Comparison of ENCODE assay signal across 8 mouse cellular contexts in genomic region chr9:23212303-23212702, GRCm38 (mm10). TPM values are rescaled to one million over a fixed set of nuclear protein-coding genes. Genes with fewer than 3 reads are reported as not detected.
DNase-seq lines count a peak whose midpoint lies in the region; ATAC-seq lines count a peak whose summit lies in the region.

No protein-coding gene starts in this region.

- peak; percentile 83 for DNase-seq in adipocyte (ENCODE audit: low spot score)
- DNase-seq in cerebellum, postnatal 25 days, result peak; percentile 75 to 85
- peak; percentile 77 for DNase-seq in gastrocnemius, postnatal 10 days
- peak; percentile 67 to 83 for DNase-seq in left cerebral cortex, postnatal 14 days (ENCODE audit: low spot score in 2 of 2)
- DNase-seq in skeletal muscle tissue, adult 2 months (ENCODE audit: low read depth, low spot score), result peak; percentile 53

- H3K4me1 ChIP-seq in intestine, embryonic 15.5 days (replicated peaks), result no peaks in the 10 kb centered on the region
- H3K4me1 ChIP-seq in midbrain, embryonic 12.5 days, result 0 out of 2 replicates have a peak, but pooled peaks cover 2% of the 10 kb centered on the region

- H3K4me3 ChIP-seq in intestine, embryonic 15.5 days (replicated peaks), result no peak overlapping the region
- no peak overlapping the region for H3K4me3 ChIP-seq in midbrain, embryonic 12.5 days

- intact Hi-C loops in left cerebral cortex, postnatal 14 days (cut with DNase I), result loop anchor here (2.0 to 10.0 kb wide), 2 partner anchors 186 to 498 kb away; no protein-coding TSS in a partner anchor

- H3K36me3 ChIP-seq in intestine, embryonic 15.5 days, result no peaks in the 10 kb centered on the region
- H3K36me3 ChIP-seq in midbrain, embryonic 12.5 days, result no peaks in the 10 kb centered on the region

- no peak overlapping the region for H3K9ac ChIP-seq in intestine, embryonic 15.5 days
- H3K9ac ChIP-seq in midbrain, embryonic 12.5 days (replicated peaks), result no peak overlapping the region

- no peaks in the 10 kb centered on the region for H3K27me3 ChIP-seq in intestine, embryonic 15.5 days (replicated peaks)
- 0 out of 2 replicates have a peak, but pooled peaks cover 5% of the 10 kb centered on the region for H3K27me3 ChIP-seq in midbrain, embryonic 12.5 days

- no peak overlapping the region for H3K4me2 ChIP-seq in intestine, embryonic 15.5 days (replicated peaks)
- H3K4me2 ChIP-seq in midbrain, embryonic 12.5 days (replicated peaks), result no peak overlapping the region

- H3K9me3 ChIP-seq in intestine, embryonic 15.5 days, result no peaks in the 10 kb centered on the region
- H3K9me3 ChIP-seq in midbrain, embryonic 12.5 days, result no peaks in the 10 kb centered on the region

- WGBS in intestine, embryonic 15.5 days, result 8% methylated on average over 11 of the region's 11 CpGs
- WGBS in midbrain, embryonic 12.5 days, result 7% methylated on average over 11 of the region's 11 CpGs

- peak; percentile 77 for ATAC-seq in intestine, embryonic 15.5 days
- ATAC-seq in midbrain, embryonic 12.5 days (ENCODE audit: low FRiP score, low read depth), result peak; percentile 85
- ATAC-seq in activated CD4-positive, CD25-positive, alpha-beta regulatory T cell, adult 4 months, result no peak

- no peak overlapping the region for H3K27ac ChIP-seq in intestine, embryonic 15.5 days
- no peak overlapping the region for H3K27ac ChIP-seq in midbrain, embryonic 12.5 days (replicated peaks)

RNA-seq across cellular contexts. Expression of gene Bmper, which starts 10.6 kb away (rescaled TPM):
- total RNA-seq in gastrocnemius, postnatal 10 days (2021), result 1 to 10 TPM; 5.9 to 8.0 TPM
- polyA plus RNA-seq in intestine, embryonic 15.5 days (2015; fragmentation: Nextera tagmentation; extraction: Ambion mirVana), result 10.1 and 10.7 TPM in 2 replicates
- total RNA-seq in left cerebral cortex, postnatal 14 days (2021), result 1 to 10 TPM; 5.0 to 5.3 TPM
- 2.9 and 5.3 TPM in 2 replicates for polyA plus RNA-seq in midbrain, embryonic 12.5 days (2016; fragmentation: Nextera tagmentation; extraction: Ambion mirVana)
- not detected for polyA plus RNA-seq in activated CD4-positive, CD25-positive, alpha-beta regulatory T cell, adult 4 months (2017; shearing (Covaris generic))
